ENCODE assay signal across 9 mouse cellular contexts in the genomic region with DNA sequence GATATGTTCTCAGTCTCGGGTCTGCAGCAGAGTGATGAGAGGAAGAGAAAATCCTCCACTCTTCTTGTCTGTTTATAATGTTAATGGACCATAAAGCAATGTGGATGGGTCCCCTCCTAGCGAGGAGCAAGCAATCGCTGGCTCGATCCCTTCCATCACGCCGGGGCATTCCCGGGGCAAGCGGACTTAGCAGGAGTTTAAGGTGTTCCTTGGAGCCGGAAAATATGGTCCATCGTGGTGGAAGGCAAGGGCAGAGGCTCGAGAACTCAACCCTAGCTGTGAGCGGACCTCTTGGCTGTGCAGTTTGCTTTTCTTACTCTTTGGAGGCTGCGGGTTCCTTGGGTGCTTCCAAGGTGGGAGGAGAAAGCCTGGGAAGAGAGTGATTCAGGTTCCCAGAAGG.
DNase-seq lines count a peak whose midpoint lies in the region; ATAC-seq and TF ChIP-seq lines count a peak whose summit lies in the region.
"Had no signal": no experiment of that assay in that cellular context is flagged by ENCODE, and none has a peak within 500 bp of the region (broad histone marks: within the 10 kb centered on the region; RNA-seq: fewer than 3 reads in every experiment).

No protein-coding gene starts in this region.

- ATAC-seq in limb, embryonic 11.5 days (ENCODE audit: insufficient number of reproducible peaks, low FRiP score, low TSS enrichment, low read depth) = no peak
- no peak for ATAC-seq in stomach, embryonic 16.5 days (ENCODE audit: insufficient read depth, low FRiP score)

- H3K9ac ChIP-seq in limb, embryonic 11.5 days (ENCODE audit: low read length) = no peak overlapping the region
- no peak overlapping the region for H3K9ac ChIP-seq in stomach, embryonic 16.5 days (ENCODE audit: low read length)

- H3K27ac ChIP-seq in gastrocnemius, adult 2 months = no peak overlapping the region
- no peak overlapping the region for H3K27ac ChIP-seq in limb, embryonic 11.5 days (replicated peaks; ENCODE audit: low read depth, low read length)
- H3K27ac ChIP-seq in stomach, embryonic 16.5 days (ENCODE audit: low read length) = no peak overlapping the region

- H3K27me3 ChIP-seq in limb, embryonic 11.5 days (ENCODE audit: control insufficient read depth, insufficient read depth, low read length) = peaks cover 26% of the 10 kb centered on the region; the same call in 1 of the 2 replicates
- peaks cover 33% of the 10 kb centered on the region for H3K27me3 ChIP-seq in stomach, embryonic 16.5 days (ENCODE audit: control insufficient read depth, insufficient read depth, low read length)

- H3K36me3 ChIP-seq in limb, embryonic 11.5 days (ENCODE audit: control insufficient read depth, insufficient read depth, low read length) = no peaks in the 10 kb centered on the region
- H3K36me3 ChIP-seq in stomach, embryonic 16.5 days (ENCODE audit: control insufficient read depth, insufficient read depth, low read length) = no peaks in the 10 kb centered on the region

- H3K4me2 ChIP-seq in limb, embryonic 11.5 days (ENCODE audit: low read depth, severe bottlenecking) = peak overlapping the region; percentile 91
- peak overlapping the region; percentile 77 for H3K4me2 ChIP-seq in stomach, embryonic 16.5 days (ENCODE audit: low read depth, low read length)

- intact Hi-C loops in gastrocnemius, adult 2 months (cut with DNase I) = no loop called here

- peaks cover 15% of the 10 kb centered on the region for H3K4me1 ChIP-seq in limb, embryonic 11.5 days (ENCODE audit: control insufficient read depth, insufficient read depth, low read length)
- H3K4me1 ChIP-seq in stomach, embryonic 16.5 days (ENCODE audit: control insufficient read depth, insufficient read depth, low read length) = peaks cover 16% of the 10 kb centered on the region

- peak overlapping the region; percentile 70; the same call in 1 of the 2 replicates for H3K4me3 ChIP-seq in gastrocnemius, adult 2 months
- peak overlapping the region; percentile 38 for H3K4me3 ChIP-seq in limb, embryonic 11.5 days (ENCODE audit: low read depth, low read length)
- peak overlapping the region; percentile 50 for H3K4me3 ChIP-seq in stomach, embryonic 16.5 days (replicated peaks; ENCODE audit: low read length)

- no peaks in the 10 kb centered on the region for H3K9me3 ChIP-seq in limb, embryonic 11.5 days (ENCODE audit: control insufficient read depth, low read length)
- H3K9me3 ChIP-seq in stomach, embryonic 16.5 days (replicated peaks; ENCODE audit: control insufficient read depth, low read length) = no peaks in the 10 kb centered on the region

- 2% methylated on average over 13 of the region's 13 CpGs for WGBS in limb, embryonic 11.5 days
- 4% methylated on average over 13 of the region's 13 CpGs for WGBS in stomach, embryonic 16.5 days

- DNase-seq in gastrocnemius, adult 2 months = no peak
- no peak for DNase-seq in gastrocnemius, postnatal 4 days (ENCODE audit: low spot score in 2 of 2)
- peak; percentile 7 for DNase-seq in right cerebral cortex, postnatal 14 days
- no peak for DNase-seq in right cerebral cortex, postnatal 4 days
- DNase-seq in limb, embryonic 11.5 days (ENCODE audit: low spot score) = peak; percentile 42
- no peak for DNase-seq in spleen, adult 18-20 months
- DNase-seq in cerebellum, adult 18-20 months = no peak
- DNase-seq: lung, adult 18-20 months had no signal

- TF ChIP-seq CTCF in gastrocnemius, adult 2 months (IDR thresholded peaks at IDR 0.05) = no peak

Comparison
In these comparisons a context has a peak if more than half of its experiments do, and no peak if none do; other contexts are left out.
1. DNase-seq: peak in right cerebral cortex, postnatal 14 days (single experiment) and limb, embryonic 11.5 days (single experiment); none in gastrocnemius, adult 2 months (single experiment), gastrocnemius, postnatal 4 days (0 of 2), right cerebral cortex, postnatal 4 days (single experiment), spleen, adult 18-20 months (0 of 2) and cerebellum, adult 18-20 months (0 of 2).
2. Peak in every context shown above with its lines, with median percentiles within 50 percentile points of each other: H3K4me3 ChIP-seq.